Mouse (Mus musculus): Measurements from ENCODE around the gene Lmo7. TPM values are rescaled to one million over a fixed set of nuclear protein-coding genes. Genes with fewer than 3 reads are reported as not detected.

Lmo7 gene
- polyA plus RNA-seq, 1 experiment from 2014 or later: 19.5 TPM

GRCm38 (mm10) chr14:101781219-101781618 is 51.5 kb downstream of the Lmo7 start:
- Histone ChIP-seq H3K27me3 (no peaks in the 10 kb centered on the region), H3K36me3 (no peaks in the 10 kb centered on the region), H3K4me3 (no peak overlapping the region), H3K4me1 (no peaks in the 10 kb centered on the region), H3K9me3 (no peaks in the 10 kb centered on the region), H3K4me2 (no peak overlapping the region), H3K9ac (no peak overlapping the region), H3K27ac (no peak overlapping the region)
- WGBS: 76% methylated on average over 11 of the region's 11 CpGs
- ATAC-seq (ENCODE audit: insufficient number of reproducible peaks, insufficient read depth, low FRiP score, low TSS enrichment, low read depth): no peak

DNA sequence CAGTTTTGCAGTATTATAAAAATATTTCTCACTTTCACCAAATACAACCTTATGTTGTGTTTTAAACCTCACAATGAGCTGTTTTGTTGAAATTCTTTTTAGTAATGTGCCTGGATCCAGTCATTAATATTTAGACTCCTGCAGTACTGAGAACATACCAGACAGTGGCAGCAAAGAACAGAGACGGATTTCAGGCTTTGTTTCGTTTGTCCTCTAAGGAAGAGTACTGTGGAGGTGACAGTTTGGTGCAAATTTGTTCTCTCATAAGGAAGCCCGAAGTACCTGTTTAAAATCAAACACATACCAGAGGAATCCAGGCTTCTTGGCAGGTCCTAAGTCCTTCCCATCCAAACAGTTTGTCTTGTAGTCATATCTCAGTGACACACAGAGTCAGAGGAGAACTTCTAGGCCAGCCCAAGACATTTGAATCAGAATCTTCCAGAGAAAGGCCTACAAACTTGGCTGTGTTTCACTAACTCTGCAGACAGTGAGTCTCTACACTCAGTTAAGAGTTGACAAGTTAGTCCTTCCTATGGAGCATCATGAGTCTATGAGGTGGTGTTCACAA is 52.3 kb downstream of the Lmo7 start:
- WGBS: 20% methylated on average over 3 of the region's 3 CpGs
- Histone ChIP-seq H3K27me3 (no peaks in the 10 kb centered on the region), H3K36me3 (no peaks in the 10 kb centered on the region), H3K4me1 (no peaks in the 10 kb centered on the region; the same call in 1 of the 2 replicates), H3K4me3 (no peak overlapping the region), H3K27ac (no peak overlapping the region), H3K4me2 (no peak overlapping the region), H3K9me3 (no peaks in the 10 kb centered on the region), H3K9ac (no peak overlapping the region)
- no peak for ATAC-seq (ENCODE audit: insufficient number of reproducible peaks, insufficient read depth, low FRiP score, low TSS enrichment, low read depth)

GRCm38 (mm10) chr14:101784315-101784945 is 54.7 kb downstream of the Lmo7 start:
- H3K4me2 ChIP-seq: no peak overlapping the region
- no peaks in the 10 kb centered on the region for H3K36me3 ChIP-seq
- H3K4me1 ChIP-seq: peaks cover 10% of the 10 kb centered on the region; the same call in 1 of the 2 replicates
- peak overlapping the region; percentile 60; the same call in 1 of the 2 replicates for H3K27ac ChIP-seq
- no peak for ATAC-seq (ENCODE audit: insufficient number of reproducible peaks, insufficient read depth, low FRiP score, low TSS enrichment, low read depth)
- H3K9ac ChIP-seq: no peak overlapping the region
- WGBS: 78% methylated on average over 3 of the region's 3 CpGs
- H3K4me3 ChIP-seq: no peak overlapping the region
- H3K9me3 ChIP-seq: no peaks in the 10 kb centered on the region
- no peaks in the 10 kb centered on the region for H3K27me3 ChIP-seq

DNA sequence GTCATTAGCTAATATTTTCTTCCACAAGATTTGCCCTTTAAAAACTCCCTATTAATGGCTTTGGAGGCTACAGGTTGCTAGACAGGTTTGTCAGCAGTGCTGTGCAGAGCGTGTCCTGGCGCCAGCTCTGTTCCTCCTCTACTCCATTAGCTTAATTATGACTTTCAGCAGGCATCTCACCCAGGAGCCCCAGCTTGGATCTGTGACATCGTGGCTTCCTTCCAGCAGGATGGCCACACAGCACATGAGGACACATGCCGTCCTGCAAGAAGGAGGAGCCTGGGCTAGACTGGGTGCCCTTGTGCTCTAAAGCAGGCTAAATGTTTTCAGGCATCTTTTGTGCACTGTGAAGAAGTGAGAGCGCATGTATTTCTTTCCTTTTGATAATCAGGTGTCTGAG is 58.1 kb downstream of the Lmo7 start:
- ATAC-seq (ENCODE audit: insufficient number of reproducible peaks, insufficient read depth, low FRiP score, low TSS enrichment, low read depth): peak; percentile 59; the same call in 1 of the 2 replicates
- H3K4me1 ChIP-seq: peaks cover 10% of the 10 kb centered on the region; the same call in 1 of the 2 replicates
- H3K4me2 ChIP-seq: peak overlapping the region; percentile 14; the same call in 1 of the 2 replicates
- no peak overlapping the region for H3K27ac ChIP-seq
- WGBS: 39% methylated on average over 5 of the region's 5 CpGs
- no peaks in the 10 kb centered on the region for H3K36me3 ChIP-seq
- no peak overlapping the region for H3K9ac ChIP-seq
- no peaks in the 10 kb centered on the region for H3K27me3 ChIP-seq
- no peaks in the 10 kb centered on the region for H3K9me3 ChIP-seq
- H3K4me3 ChIP-seq: no peak overlapping the region

- ATAC-seq (ENCODE audit: insufficient number of reproducible peaks, insufficient read depth, low FRiP score, low TSS enrichment, low read depth): no peak
Observed at GRCm38 (mm10) chr14:101788475-101788874, 58.7 kb downstream of the Lmo7 start.

GRCm38 (mm10) chr14:101794553-101795177 is 64.9 kb downstream of the Lmo7 start:
- H3K27ac ChIP-seq: no peak overlapping the region
- no peaks in the 10 kb centered on the region for H3K36me3 ChIP-seq
- H3K27me3 ChIP-seq: no peaks in the 10 kb centered on the region
- no peaks in the 10 kb centered on the region for H3K9me3 ChIP-seq
- H3K4me2 ChIP-seq: no peak overlapping the region
- no peak for ATAC-seq (ENCODE audit: insufficient number of reproducible peaks, insufficient read depth, low FRiP score, low TSS enrichment, low read depth)
- WGBS: 89% methylated on average over 10 of the region's 10 CpGs
- no peak overlapping the region for H3K9ac ChIP-seq
- no peak overlapping the region for H3K4me3 ChIP-seq
- no peaks in the 10 kb centered on the region for H3K4me1 ChIP-seq

More at GRCm38 (mm10) chr14:101788475-101788874, 58.7 kb downstream of the Lmo7 start:
- no peaks in the 10 kb centered on the region for H3K36me3 ChIP-seq
- no peaks in the 10 kb centered on the region for H3K9me3 ChIP-seq
- no peaks in the 10 kb centered on the region for H3K27me3 ChIP-seq
- no peak overlapping the region for H3K9ac ChIP-seq
- H3K27ac ChIP-seq: no peak overlapping the region
- 49% methylated on average over 6 of the region's 6 CpGs for WGBS
- H3K4me3 ChIP-seq: no peak overlapping the region
- H3K4me2 ChIP-seq: 0 out of 2 replicates have a peak overlapping the region, but pooled peaks have one; percentile 14
- peaks cover 10% of the 10 kb centered on the region; the same call in 1 of the 2 replicates for H3K4me1 ChIP-seq

- Histone ChIP-seq H3K27ac (no peak overlapping the region), H3K27me3 (no peaks in the 10 kb centered on the region), H3K9ac (no peak overlapping the region), H3K4me1 (no peaks in the 10 kb centered on the region), H3K4me2 (no peak overlapping the region), H3K9me3 (no peaks in the 10 kb centered on the region), H3K4me3 (no peak overlapping the region), H3K36me3 (no peaks in the 10 kb centered on the region)
- no peak for ATAC-seq (ENCODE audit: insufficient number of reproducible peaks, insufficient read depth, low FRiP score, low TSS enrichment, low read depth)
- 84% methylated on average over 5 of the region's 5 CpGs for WGBS
Observed at GRCm38 (mm10) chr14:101797930-101798500, 68.3 kb downstream of the Lmo7 start.

DNA sequence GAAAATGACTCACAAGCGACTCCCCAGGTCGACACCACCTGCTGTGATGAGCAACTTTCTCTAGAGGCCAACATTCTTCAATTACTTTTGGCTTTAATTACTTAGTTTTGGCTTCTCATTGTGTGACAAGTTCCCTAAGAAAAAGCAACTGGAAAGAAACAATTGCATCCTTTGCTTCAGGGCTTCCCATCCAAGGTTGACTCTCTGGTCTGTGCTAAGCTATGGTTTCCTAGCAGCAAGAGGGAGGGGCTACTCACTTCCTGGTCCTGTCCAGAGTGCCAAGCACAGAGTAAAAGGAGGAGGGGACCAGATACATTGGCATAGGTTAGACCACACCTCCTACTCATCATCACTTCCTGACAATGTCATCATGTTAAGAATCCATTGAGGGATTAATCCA is 69.0 kb downstream of the Lmo7 start:
- no peak overlapping the region for H3K9ac ChIP-seq
- no peaks in the 10 kb centered on the region for H3K27me3 ChIP-seq
- no peak overlapping the region for H3K4me2 ChIP-seq
- no peak overlapping the region for H3K27ac ChIP-seq
- 72% methylated on average over 2 of the region's 2 CpGs for WGBS
- ATAC-seq (ENCODE audit: insufficient number of reproducible peaks, insufficient read depth, low FRiP score, low TSS enrichment, low read depth): no peak
- no peak overlapping the region for H3K4me3 ChIP-seq
- no peaks in the 10 kb centered on the region for H3K36me3 ChIP-seq
- no peaks in the 10 kb centered on the region for H3K9me3 ChIP-seq
- H3K4me1 ChIP-seq: no peaks in the 10 kb centered on the region

GRCm38 (mm10) chr14:101801674-101802073 is 71.9 kb downstream of the Lmo7 start:
- no peaks in the 10 kb centered on the region for H3K27me3 ChIP-seq
- no peak overlapping the region for H3K4me2 ChIP-seq
- 59% methylated on average over 1 of the region's 1 CpGs for WGBS

DNA sequence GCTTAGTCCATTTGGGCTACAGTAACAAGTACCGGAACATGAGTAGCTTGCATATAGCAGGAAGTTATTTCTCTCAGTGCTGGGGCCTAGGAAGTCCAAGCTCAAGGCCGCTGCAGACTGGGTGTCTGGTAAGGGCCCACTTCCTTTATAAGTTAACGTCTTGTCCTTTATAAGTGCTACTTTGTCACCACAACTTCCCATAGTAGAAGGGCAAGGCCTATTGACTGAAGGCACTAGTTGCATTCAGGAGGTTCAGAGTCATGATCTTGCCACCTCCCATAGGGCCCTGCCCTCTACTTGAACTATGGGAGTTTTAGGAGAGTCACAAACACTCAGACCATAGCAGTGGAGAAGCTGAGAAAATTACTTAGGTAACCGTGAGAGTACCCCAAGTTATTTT is 74.4 kb downstream of the Lmo7 start:
- no peak overlapping the region for H3K4me3 ChIP-seq
- no peaks in the 10 kb centered on the region for H3K27me3 ChIP-seq
- no peak overlapping the region for H3K9ac ChIP-seq
- no peaks in the 10 kb centered on the region for H3K36me3 ChIP-seq
- ATAC-seq (ENCODE audit: insufficient number of reproducible peaks, insufficient read depth, low FRiP score, low TSS enrichment, low read depth): no peak
- no peak overlapping the region for H3K4me2 ChIP-seq
- H3K9me3 ChIP-seq: no peaks in the 10 kb centered on the region
- H3K27ac ChIP-seq: peak overlapping the region; percentile 78
- WGBS: 71% methylated on average over 4 of the region's 4 CpGs
- peaks cover 21% of the 10 kb centered on the region for H3K4me1 ChIP-seq

More at GRCm38 (mm10) chr14:101801674-101802073, 71.9 kb downstream of the Lmo7 start:
- no peak for ATAC-seq (ENCODE audit: insufficient number of reproducible peaks, insufficient read depth, low FRiP score, low TSS enrichment, low read depth)
- H3K4me1 ChIP-seq: peaks cover 21% of the 10 kb centered on the region
- H3K36me3 ChIP-seq: no peaks in the 10 kb centered on the region
- no peaks in the 10 kb centered on the region for H3K9me3 ChIP-seq
- H3K9ac ChIP-seq: no peak overlapping the region
- no peak overlapping the region for H3K4me3 ChIP-seq
- H3K27ac ChIP-seq: no peak overlapping the region

DNA sequence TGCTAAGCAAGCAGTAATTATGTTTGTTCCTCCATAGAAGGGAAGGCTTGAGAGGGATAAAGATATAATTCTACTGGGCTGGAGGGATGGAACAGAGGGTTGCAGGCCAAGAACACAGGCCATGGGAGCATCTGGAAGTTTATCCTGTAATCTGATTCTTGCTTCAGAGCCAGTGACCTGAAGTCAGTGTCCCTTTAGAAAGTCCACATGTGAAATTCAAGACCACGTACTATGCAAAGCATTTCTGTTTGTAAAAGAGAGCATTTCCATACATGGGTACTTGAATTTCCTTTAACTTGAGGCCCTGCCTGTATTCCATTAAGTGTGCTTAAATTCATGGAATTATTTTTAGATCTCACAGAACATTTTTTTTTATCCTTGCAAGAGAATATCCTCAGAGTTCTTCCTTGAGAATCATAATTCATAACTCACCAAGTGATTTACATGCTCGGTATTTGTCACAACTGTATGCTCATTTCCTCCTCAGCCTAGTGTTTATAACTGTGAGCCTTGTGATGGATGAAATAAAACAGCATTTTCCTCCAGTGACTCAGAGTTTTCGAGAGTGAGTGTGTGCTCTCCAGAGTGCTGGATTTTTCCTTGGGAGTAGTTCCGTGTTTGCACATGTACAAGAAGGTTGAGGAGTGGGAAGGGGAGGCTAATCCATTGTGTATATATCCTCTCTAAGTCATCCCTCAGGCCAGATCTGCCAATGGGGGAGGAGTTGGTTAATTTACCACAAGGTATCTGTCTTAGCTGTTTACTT is 75.0 kb downstream of the Lmo7 start:
- peak overlapping the region; percentile 78 for H3K27ac ChIP-seq
- H3K4me3 ChIP-seq: no peak overlapping the region
- ATAC-seq (ENCODE audit: insufficient number of reproducible peaks, insufficient read depth, low FRiP score, low TSS enrichment, low read depth): no peak
- no peaks in the 10 kb centered on the region for H3K27me3 ChIP-seq
- no peak overlapping the region for H3K4me2 ChIP-seq
- no peak overlapping the region for H3K9ac ChIP-seq
- H3K36me3 ChIP-seq: no peaks in the 10 kb centered on the region
- H3K9me3 ChIP-seq: no peaks in the 10 kb centered on the region
- 26% methylated on average over 4 of the region's 4 CpGs for WGBS
- H3K4me1 ChIP-seq: peaks cover 21% of the 10 kb centered on the region
